Mouse (Mus musculus): ENCODE measurements around the gene Pnn.

The Pnn gene

DNA sequence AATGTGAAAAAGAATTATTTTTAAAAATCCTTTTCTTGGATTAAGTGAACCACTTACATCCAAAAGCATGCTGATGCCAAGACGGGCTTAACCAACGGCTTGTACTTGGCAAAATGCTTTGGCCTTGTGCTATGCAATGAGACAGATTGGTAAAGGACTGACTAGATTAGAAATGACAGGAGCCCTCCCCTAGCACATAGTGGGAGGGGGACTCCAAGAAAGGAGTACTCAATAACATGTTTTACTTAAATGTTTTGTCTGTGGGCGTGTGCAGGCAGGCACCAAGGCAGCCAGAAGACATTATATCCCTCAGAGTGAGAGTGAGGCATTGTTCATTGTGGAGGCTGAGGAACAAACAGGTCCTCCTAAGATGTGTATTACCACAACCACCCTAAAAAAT lies 7.4 kb downstream of the Pnn start:
- no peak for DNase-seq (ENCODE audit: low spot score in 2 of 2)

- no peak for DNase-seq (ENCODE audit: low spot score in 2 of 2)
These were observed 10.3 kb downstream of the Pnn start for GRCm38 (mm10) chr12:59076996-59077395.

DNA sequence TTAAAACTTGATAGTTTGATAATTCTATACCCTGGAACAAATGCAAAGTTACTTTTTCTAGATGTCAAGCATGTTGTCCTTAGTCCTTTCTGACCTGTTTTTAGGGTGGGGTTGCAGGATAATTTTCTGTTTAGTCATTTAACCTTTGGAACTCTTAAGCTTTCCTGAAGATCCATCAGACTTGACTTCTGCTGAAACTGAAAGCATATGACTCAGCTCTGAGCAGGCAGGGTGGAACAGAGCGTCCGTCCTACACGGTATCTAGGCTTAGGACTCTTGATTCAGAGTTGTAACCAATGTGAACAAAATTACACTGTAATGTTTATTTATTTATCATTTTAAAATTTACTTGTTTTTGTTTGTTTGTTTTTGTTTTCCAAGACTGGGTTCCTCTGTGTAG lies 11.2 kb downstream of the Pnn start:
- no peak for DNase-seq (ENCODE audit: low spot score in 2 of 2)

GRCm38 (mm10) chr12:59080461-59080860 lies 13.8 kb downstream of the Pnn start:
- no peak for DNase-seq (ENCODE audit: low spot score in 2 of 2)

DNA sequence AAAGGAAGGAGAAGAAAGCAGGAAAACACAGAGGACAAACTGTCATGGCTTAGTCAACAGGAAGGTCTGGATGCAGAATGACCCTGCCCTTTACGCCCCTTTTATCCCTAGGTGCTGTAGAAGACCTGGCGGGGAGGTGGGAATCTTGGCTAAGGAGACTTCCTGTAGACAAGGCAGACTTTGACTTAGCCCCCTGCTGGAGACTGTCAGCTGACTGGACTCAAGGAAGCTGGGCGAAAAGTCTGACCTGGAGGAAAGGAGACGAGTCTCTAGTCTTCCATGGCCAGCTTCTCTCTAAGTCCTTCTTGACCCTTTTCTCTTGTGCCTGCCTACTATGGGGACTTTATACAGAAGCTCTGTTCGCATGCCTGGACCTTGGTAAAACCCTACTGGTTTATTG lies 17.8 kb downstream of the Pnn start:
- DNase-seq (ENCODE audit: low spot score in 2 of 2): no peak

DNA sequence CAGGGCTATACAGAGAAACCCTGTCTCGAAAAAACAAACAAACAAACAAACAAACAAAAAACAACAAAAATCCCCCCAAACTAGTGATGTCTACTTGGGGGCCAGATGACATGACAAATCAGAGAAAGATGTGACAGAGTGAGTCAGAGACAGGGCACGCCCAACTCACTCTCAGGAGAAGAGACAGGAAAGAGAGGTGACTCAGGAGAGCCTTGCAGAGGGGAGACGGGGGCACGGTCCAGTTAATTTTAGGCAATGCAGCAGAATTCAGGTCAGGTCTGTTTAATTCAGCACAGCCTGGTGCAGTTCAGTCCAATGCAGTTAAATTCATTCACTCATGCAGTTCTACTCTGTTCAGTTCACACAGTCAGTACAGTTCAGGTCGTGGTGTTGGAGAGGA lies 19.5 kb downstream of the Pnn start:
- DNase-seq (ENCODE audit: low spot score in 2 of 2): no peak

DNA sequence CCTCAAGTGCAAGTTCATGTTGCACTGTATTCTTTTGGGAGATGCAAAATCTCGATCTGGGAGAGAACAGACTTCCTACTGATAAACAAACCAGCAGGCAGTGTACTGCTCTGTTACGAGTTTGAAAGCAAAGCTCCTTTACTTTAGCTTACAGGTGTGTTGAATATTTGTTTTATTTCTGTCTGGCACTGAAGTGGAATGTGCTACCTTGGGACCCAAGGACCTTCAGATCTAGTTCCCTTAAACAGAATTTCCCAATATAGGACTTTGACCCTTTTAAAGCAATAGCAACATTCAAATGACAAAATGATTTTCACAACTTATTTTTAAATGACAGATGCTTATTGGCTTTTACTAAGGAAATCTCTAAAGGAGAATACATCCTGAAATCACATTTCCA lies 26.9 kb downstream of the Pnn start:
- no peak for DNase-seq (ENCODE audit: low spot score in 2 of 2)

- DNase-seq (ENCODE audit: low spot score in 2 of 2): no peak
These were observed 28.7 kb downstream of the Pnn start, which contains the start of gene Mia2 for GRCm38 (mm10) chr12:59095104-59096025. Gene Mia2 (plus strand): TSS chr12:59095799.

DNA sequence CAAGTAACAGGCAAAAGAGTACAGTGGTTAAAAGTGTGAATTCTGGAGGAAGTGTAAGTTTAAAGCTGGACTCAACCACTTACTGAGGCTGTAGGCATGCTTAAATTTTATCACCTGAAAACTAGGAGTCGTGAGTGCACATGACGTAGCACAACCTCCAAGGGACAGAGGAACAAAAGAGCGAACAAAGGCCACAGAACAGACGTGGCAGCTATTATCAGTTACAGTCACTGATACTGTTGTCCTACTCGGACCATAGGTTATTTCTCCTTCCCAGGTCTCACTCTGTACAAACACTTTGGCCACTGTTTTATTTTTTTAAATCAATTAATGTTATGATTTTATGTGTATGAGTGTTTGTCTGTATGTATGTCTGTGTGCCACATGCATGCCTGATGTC lies 38.1 kb downstream of the Pnn start:
- no peak for DNase-seq (ENCODE audit: low spot score in 2 of 2)

DNA sequence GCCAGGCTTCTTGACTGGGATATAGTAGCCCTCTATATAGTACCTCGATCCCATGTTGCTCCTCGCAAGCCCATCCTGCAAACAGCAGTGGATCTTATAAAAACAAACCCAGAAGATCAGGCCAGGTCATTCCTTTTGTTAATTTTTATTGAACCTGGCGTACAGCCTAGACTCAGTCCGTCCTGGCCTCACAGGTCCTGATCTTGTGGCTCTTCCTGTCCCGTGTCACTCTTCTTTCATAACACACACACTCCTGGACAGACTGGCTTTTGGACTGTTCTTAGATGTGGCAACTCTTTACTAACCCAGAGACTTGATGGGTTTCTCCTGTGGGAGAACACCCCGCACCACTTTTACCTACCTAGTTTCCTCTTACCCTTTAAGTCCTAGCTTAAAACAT lies 39.2 kb downstream of the Pnn start:
- DNase-seq (ENCODE audit: low spot score in 2 of 2): no peak

GRCm38 (mm10) chr12:59106491-59106890 lies 39.8 kb downstream of the Pnn start:
- DNase-seq (ENCODE audit: low spot score in 2 of 2): no peak

DNA sequence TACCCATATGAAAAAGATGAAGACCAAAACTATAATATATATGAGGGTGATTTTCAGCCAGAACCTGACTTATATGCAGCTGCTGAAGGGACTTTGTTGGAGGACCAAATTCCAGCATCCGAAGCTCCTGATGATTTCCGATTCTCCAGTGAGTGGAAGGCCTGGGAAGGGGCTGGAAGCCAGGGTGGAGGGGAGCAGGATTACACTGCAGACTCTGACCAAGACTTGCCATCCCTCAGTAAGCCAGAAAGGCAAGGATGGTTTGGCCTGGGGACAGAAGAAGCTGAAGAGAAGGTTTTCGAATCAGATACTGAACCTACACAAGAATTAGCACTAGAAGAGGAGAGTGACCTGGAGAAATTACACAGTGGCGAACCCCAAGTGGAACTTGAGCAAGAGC lies 41.2 kb downstream of the Pnn start:
- no peak for DNase-seq (ENCODE audit: low spot score in 2 of 2)

DNA sequence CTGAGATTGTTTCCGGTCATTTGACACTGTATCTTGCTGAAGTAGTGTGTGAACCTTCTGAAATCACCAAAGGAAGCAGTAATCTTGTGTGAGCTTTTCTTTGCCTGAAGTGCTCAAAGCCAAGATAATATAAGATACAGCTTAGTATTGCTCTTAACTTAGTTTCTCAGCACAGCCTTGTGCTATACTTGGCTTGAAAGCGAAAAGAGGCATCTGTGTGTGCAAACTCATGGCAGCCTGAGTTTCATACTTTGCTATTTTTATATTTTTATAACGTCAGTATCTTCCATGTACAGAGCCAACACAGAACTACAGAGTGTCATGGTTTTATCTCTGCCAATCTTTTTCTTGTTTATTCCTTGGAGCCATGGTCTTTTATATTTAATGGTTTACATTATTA lies 50.5 kb downstream of the Pnn start:
- DNase-seq (ENCODE audit: low spot score in 2 of 2): no peak

Data from spleen, postnatal 10 days (tissue).